Mouse (Mus musculus): ENCODE results near the gene Auts2.

GRCm38 (mm10) chr5:131832891-131833876 lies 710.0 kb downstream of the Auts2 start:
- no peak for TF ChIP-seq CTCF (IDR thresholded peaks at IDR 0.05; ENCODE audit: low read depth, low read length)
- no peak for TF ChIP-seq POLR2A (IDR thresholded peaks at IDR 0.05; ENCODE audit: borderline replicate concordance, low read depth, low read length)

All from bone marrow macrophage, adult 2 months (primary cell).